Mouse (Mus musculus) midbrain, embryonic 11.5 days (tissue): ENCODE data around the gene Aak1. TPM values are rescaled to one million over a fixed set of nuclear protein-coding genes. Genes with fewer than 3 reads are reported as not detected.

Source experiments
- ATAC-seq: fragments of 200-750 bp; cut with Nextera tagmentation; 2 replicates; pipeline ENCODE4 v1.8.0; 2017; ENCODE audit warnings: moderate TSS enrichment, moderate library complexity; ENCODE audit not compliant: low FRiP score
- DNase-seq: peaks from one replicate; pipeline ENCODE4 v3.0.0; 2015; ENCODE audit warnings: low spot score; ENCODE audit errors: missing footprints
- H3K27ac ChIP-seq: fragments of 300-500 bp; sonication (generic); 2 replicates; pipeline ENCODE4 v1.5.1; 2014; ENCODE audit warnings: low read depth, low read length
- H3K27me3 ChIP-seq: fragments of 300-500 bp; sonication (generic); 2 replicates; pipeline ENCODE4 v1.6.1; 2014; ENCODE audit warnings: mild to moderate bottlenecking, low read length, moderate library complexity, mixed read lengths; ENCODE audit not compliant: control insufficient read depth, insufficient read depth
- H3K36me3 ChIP-seq: fragments of 300-500 bp; sonication (generic); 2 replicates; pipeline ENCODE4 v1.6.1; 2014; ENCODE audit warnings: mild to moderate bottlenecking, low read length, moderate library complexity, mixed read lengths; ENCODE audit not compliant: control insufficient read depth, insufficient read depth
- H3K4me1 ChIP-seq: fragments of 300-500 bp; sonication (generic); 2 replicates; pipeline ENCODE4 v1.6.1; 2014; ENCODE audit warnings: low read length; ENCODE audit not compliant: control insufficient read depth, insufficient read depth
- H3K4me2 ChIP-seq: fragments of 300-500 bp; sonication (generic); 2 replicates; pipeline ENCODE4 v1.6.1; 2014; ENCODE audit warnings: mild to moderate bottlenecking, moderate library complexity
- H3K4me3 ChIP-seq: fragments of 300-500 bp; sonication (generic); 2 replicates; pipeline ENCODE4 v1.5.1; 2014; ENCODE audit warnings: low read depth, low read length
- H3K9ac ChIP-seq: fragments of 300-500 bp; sonication (generic); 2 replicates; pipeline ENCODE4 v1.6.1; 2014; ENCODE audit warnings: low read length
- H3K9me3 ChIP-seq: fragments of 300-500 bp; sonication (generic); 2 replicates; pipeline ENCODE4 v1.6.1; 2016; ENCODE audit warnings: low read length; ENCODE audit not compliant: control insufficient read depth
- WGBS: fragments of 180-500 bp; shearing (Covaris S2); extraction: QIAGEN DNeasy Blood & Tissue Kit; methylation state at CpG from one replicate; pipeline ENCODE4 v1.1.7; 2014; 5-methylcytosine and 5-hydroxymethylcytosine counted together
- polyA plus RNA-seq: library from polyadenylated mRNA; unstranded; fragments of >200 nt; fragmentation: Nextera tagmentation; extraction: Ambion mirVana; gene quantifications from 2 replicates; pipeline ENCODE4 v1.2.1, GENCODE M21; 2014

Aak1 gene
- polyA plus RNA-seq, 1 experiment from 2014 or later = 17.1 TPM

DNA sequence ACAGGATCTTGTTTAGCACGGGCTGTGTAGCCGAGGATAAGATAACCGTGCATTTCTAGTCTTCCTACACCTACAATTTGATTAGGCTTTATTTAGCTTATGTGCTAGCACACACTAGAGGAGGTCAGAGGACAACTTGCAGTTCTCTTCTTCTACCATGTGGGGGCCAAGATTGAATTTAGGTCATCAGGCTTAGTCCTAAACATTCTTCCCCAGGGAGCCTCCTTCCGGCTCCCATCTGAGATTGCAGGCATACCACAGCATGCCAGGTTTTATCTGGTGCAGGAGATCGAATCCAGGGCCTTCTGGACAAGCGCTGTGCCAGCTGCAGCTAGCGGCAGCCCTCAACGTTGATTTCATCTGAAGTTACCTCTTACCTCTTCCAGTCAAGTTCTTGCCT lies 32.7 kb upstream of the Aak1 start:
- DNase-seq (peak; percentile 86), ATAC-seq (no peak)
- H3K27me3 ChIP-seq = no peaks in the 10 kb centered on the region
- peaks cover 3% of the 10 kb centered on the region; the same call in 1 of the 2 replicates for H3K4me1 ChIP-seq
- H3K9me3 ChIP-seq = no peaks in the 10 kb centered on the region
- H3K4me2 ChIP-seq = no peak overlapping the region
- no peaks in the 10 kb centered on the region for H3K36me3 ChIP-seq
- no peak overlapping the region for H3K9ac ChIP-seq
- 17% methylated on average over 8 of the region's 8 CpGs for WGBS
- H3K27ac ChIP-seq = no peak overlapping the region
- no peak overlapping the region for H3K4me3 ChIP-seq

DNA sequence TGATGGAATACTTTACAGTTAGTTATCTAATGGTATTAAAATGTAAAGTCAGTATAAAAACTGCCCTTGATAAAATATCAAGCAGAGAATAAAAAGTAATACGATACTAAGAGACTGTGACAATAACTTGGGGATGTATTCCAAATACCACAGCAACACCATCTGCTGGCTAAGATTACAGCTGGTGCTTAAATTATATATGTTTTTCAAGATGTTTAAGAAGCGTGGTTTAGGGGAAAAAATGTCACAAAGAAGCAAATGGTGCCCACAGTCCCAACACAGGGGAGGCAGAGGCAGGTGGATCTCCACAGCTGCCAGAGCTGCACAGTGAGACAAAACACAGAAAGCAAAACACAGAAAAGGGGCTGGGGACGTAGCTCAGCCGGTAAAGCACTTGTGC lies 30.4 kb upstream of the Aak1 start:
- Histone ChIP-seq H3K4me1 (peaks cover 5% of the 10 kb centered on the region; the same call in 1 of the 2 replicates), H3K4me3 (no peak overlapping the region), H3K9ac (no peak overlapping the region), H3K9me3 (no peaks in the 10 kb centered on the region), H3K27me3 (no peaks in the 10 kb centered on the region), H3K4me2 (no peak overlapping the region), H3K36me3 (no peaks in the 10 kb centered on the region), H3K27ac (no peak overlapping the region)
- DNase-seq = no peak
- no peak for ATAC-seq
- 79% methylated on average over 4 of the region's 4 CpGs for WGBS

DNA sequence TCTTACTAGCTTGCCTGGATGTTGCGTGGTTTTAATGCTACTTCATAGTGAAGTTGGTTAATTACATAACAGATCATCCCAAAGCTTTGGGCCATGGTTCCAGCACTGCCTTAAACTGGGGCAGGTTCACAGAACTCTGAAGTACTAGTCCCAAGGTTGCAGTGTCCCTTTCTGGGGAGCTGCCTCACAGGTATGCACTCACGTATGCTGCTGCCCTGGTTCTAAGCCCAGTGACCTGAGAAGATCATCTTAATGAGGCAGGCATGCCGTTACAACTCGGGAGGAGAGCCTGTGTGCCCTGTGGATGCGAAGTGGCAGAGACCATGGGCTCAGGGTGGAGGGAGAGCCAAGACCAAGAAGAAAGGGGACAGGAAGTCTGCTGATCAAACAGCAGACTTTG lies 29.4 kb upstream of the Aak1 start:
- no peak overlapping the region for H3K4me2 ChIP-seq
- H3K27ac ChIP-seq = no peak overlapping the region
- no peaks in the 10 kb centered on the region for H3K36me3 ChIP-seq
- no peaks in the 10 kb centered on the region for H3K9me3 ChIP-seq
- no peaks in the 10 kb centered on the region for H3K27me3 ChIP-seq
- H3K4me1 ChIP-seq = peaks cover 5% of the 10 kb centered on the region; the same call in 1 of the 2 replicates
- no peak for ATAC-seq
- no peak overlapping the region for H3K9ac ChIP-seq
- DNase-seq = no peak
- H3K4me3 ChIP-seq = no peak overlapping the region
- WGBS = 84% methylated on average over 5 of the region's 5 CpGs

DNA sequence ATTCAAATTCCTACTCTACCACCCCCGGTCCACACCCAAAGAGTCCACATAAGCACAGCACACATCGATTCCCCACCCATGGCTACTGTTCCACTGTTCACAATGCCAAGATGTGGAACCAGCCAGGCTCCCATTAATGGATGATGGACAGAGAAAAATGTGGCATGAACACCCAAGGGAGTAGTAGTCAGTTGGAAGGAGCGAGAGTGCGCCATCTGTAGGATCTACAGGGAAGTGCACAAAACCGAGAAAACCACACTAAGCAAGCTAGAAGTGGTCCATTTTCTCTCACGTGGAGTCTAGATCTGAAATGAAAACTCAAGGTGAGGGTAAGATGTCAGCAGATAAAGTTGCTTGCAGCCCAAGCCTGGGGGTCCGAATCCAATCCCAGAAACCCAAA lies 28.6 kb upstream of the Aak1 start:
- no peak overlapping the region for H3K4me3 ChIP-seq
- H3K27me3 ChIP-seq = no peaks in the 10 kb centered on the region
- 63% methylated on average over 7 of the region's 7 CpGs for WGBS
- H3K36me3 ChIP-seq = no peaks in the 10 kb centered on the region
- H3K9me3 ChIP-seq = no peaks in the 10 kb centered on the region
- no peak overlapping the region for H3K4me2 ChIP-seq
- DNase-seq (no peak), ATAC-seq (no peak)
- no peak overlapping the region for H3K9ac ChIP-seq
- H3K27ac ChIP-seq = no peak overlapping the region
- 0 out of 2 replicates have a peak, but pooled peaks cover 2% of the 10 kb centered on the region for H3K4me1 ChIP-seq

DNA sequence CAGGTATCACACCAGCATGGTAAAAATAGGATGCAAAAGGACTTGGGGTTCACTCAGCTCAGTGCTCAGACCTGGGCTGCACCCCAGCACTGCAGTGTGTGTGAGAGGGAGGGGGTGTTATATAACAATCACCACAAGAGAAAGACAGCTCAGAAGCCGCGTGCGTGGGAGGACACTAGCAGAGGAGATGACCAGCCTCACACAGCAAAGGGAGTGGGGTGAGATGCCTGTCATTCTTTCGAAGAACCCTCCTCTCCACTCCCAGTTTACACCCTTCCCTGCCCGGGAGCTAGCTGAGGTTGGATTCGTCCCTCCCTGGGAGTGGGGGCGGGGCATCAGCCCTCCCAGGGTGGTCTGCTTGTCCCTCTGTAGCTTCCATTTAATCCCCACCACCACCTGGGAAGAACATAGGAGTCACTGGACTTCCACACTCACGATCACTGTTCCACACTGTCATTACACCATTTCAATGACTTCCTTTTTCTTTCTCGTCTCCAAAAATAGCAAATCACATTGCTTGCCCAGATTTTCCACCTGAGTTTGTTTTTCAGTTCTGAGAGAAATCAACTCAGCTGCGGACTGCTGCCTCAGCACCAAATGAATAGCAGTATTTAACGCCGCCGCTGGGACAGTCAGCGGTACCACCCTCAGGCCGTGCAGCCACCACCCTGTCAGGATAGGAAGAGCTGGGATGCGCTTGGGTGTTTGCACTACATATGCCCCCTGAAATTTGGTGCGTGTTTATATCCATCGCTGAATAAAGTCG lies 26.8 kb upstream of the Aak1 start:
- H3K9me3 ChIP-seq = no peaks in the 10 kb centered on the region
- H3K36me3 ChIP-seq = no peaks in the 10 kb centered on the region
- WGBS = 4% methylated on average over 19 of the region's 19 CpGs
- H3K27ac ChIP-seq = no peak overlapping the region
- no peaks in the 10 kb centered on the region for H3K27me3 ChIP-seq
- H3K4me1 ChIP-seq = 0 out of 2 replicates have a peak, but pooled peaks cover 2% of the 10 kb centered on the region
- peak; percentile 87 for DNase-seq
- peak overlapping the region; percentile 16; the same call in 1 of the 2 replicates for H3K4me2 ChIP-seq
- H3K9ac ChIP-seq = no peak overlapping the region
- no peak overlapping the region for H3K4me3 ChIP-seq
- no peak for ATAC-seq

DNA sequence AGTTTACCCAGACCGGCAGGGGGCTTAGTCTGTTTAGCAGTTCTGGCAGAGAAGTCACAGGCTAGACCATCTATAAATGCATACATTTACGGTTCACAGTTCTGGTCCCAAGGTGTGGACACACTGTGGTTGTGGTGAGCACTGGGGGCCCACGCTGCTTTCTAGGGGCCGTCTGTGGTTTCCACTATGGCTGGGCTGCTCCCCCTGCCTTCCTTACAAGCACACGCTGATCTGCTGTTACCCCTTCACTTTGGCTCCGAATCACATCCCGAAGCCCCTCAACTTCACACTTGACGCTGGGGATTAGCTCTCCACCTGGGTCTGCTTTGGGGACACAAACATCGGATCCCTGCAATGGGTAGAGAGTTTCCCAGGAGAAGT lies 26.3 kb upstream of the Aak1 start:
- Histone ChIP-seq H3K4me1 (0 out of 2 replicates have a peak, but pooled peaks cover 2% of the 10 kb centered on the region), H3K9ac (no peak overlapping the region), H3K9me3 (no peaks in the 10 kb centered on the region), H3K36me3 (no peaks in the 10 kb centered on the region), H3K4me3 (no peak overlapping the region), H3K4me2 (no peak overlapping the region), H3K27me3 (no peaks in the 10 kb centered on the region), H3K27ac (no peak overlapping the region)
- ATAC-seq = no peak
- no peak for DNase-seq
- 26% methylated on average over 9 of the region's 9 CpGs for WGBS

DNA sequence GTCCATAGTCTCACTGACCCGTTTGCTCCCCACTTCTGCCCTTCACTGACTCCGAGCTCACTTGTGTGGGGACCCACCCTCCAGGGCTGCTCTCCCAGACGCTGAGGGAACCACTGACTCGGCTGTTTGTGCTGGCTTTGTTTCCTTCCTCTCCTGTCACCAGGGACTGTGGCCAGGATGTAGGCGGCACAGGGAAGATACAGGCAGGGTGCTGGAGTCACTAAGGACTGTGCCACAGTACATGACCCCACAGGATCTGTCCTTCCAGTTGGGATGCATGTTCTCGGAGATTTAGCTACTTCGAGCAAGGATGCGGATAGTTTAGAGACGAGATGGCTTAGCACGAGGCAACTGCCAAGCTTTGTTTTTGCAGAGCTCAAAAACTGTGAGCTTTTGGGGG lies 25.5 kb upstream of the Aak1 start:
- no peak for ATAC-seq
- no peaks in the 10 kb centered on the region for H3K27me3 ChIP-seq
- H3K4me1 ChIP-seq = 0 out of 2 replicates have a peak, but pooled peaks cover 2% of the 10 kb centered on the region
- H3K9ac ChIP-seq = no peak overlapping the region
- no peak overlapping the region for H3K27ac ChIP-seq
- H3K4me2 ChIP-seq = no peak overlapping the region
- H3K4me3 ChIP-seq = no peak overlapping the region
- DNase-seq = no peak
- H3K9me3 ChIP-seq = no peaks in the 10 kb centered on the region
- H3K36me3 ChIP-seq = no peaks in the 10 kb centered on the region
- 40% methylated on average over 10 of the region's 10 CpGs for WGBS

DNA sequence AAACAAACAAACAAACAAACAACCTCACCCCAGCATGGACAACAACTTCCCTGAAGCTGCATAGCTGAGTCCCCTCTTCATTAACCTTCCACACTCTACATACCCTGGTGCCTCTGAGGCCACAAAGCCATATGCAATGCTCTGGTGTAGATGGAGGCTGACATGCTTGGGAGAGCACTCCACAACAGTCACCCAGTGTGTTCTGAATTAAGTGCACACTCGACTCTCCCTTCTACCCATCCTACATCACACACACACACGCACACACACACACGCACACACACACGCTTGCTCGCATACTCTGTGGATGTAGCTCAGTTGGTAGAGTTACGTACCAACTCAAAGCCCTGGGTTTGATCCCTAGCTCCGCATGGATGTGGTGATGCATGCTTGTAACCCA lies 24.9 kb upstream of the Aak1 start:
- Histone ChIP-seq H3K4me3 (no peak overlapping the region), H3K9me3 (no peaks in the 10 kb centered on the region), H3K27me3 (no peaks in the 10 kb centered on the region), H3K4me2 (no peak overlapping the region), H3K9ac (no peak overlapping the region), H3K27ac (no peak overlapping the region), H3K4me1 (0 out of 2 replicates have a peak, but pooled peaks cover 2% of the 10 kb centered on the region), H3K36me3 (no peaks in the 10 kb centered on the region)
- no peak for DNase-seq
- WGBS = 88% methylated on average over 7 of the region's 7 CpGs
- ATAC-seq = no peak

DNA sequence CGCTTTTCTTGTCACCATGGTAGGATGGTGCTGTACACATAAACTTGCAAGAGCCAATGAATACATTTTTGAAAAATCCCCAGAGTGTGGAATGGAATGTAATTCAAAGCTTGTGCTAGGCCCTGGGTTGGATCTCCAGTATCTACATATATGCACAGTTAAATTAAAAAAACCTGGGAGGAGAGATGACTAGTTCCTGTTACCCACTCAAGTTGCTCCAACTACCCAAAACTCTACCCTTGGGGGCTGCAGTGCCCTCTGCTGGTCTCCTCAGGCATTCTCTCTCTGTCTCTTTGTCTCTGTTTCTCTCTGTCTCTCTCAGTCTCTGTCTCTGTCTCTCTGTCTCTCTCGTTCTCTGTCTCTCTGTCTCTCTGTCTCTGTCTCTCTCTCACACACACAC lies 21.9 kb upstream of the Aak1 start:
- no peaks in the 10 kb centered on the region for H3K27me3 ChIP-seq
- ATAC-seq = no peak

More for the DNA sequence above, 21.9 kb upstream of the Aak1 start:
- Histone ChIP-seq H3K4me3 (no peak overlapping the region), H3K27ac (no peak overlapping the region), H3K4me1 (0 out of 2 replicates have a peak, but pooled peaks cover under 1% of the 10 kb centered on the region), H3K9me3 (no peaks in the 10 kb centered on the region), H3K36me3 (no peaks in the 10 kb centered on the region), H3K9ac (no peak overlapping the region), H3K4me2 (no peak overlapping the region)
- DNase-seq = no peak
- WGBS = 88% methylated on average over 2 of the region's 2 CpGs
